ENCODE assay signal across 26 mouse cellular contexts in the genomic region with DNA sequence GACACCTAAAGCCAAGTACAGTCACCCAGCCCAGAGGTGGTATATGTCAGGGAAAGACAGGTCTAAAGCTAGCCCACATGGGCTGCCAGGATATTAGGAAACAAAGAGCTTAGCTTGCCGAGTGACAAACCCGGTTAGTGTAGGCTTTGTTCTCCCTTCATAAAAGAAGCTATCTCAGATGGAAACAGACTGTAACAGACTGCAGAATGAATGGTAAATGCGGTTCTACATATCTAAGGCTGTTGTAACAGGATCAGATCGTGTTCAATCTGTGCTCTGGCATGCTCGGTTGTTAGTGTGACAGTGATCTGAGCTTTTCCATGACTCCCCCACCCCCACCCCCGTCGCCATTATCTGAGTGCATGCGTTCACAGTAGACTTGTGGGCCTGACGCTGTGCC.
DNase-seq lines count a peak whose midpoint lies in the region; ATAC-seq and TF ChIP-seq lines count a peak whose summit lies in the region.
"Had no signal": no experiment of that assay in that cellular context is flagged by ENCODE, and none has a peak within 500 bp of the region (broad histone marks: within the 10 kb centered on the region; RNA-seq: fewer than 3 reads in every experiment).

No protein-coding gene starts in this region.

- H3K27ac ChIP-seq in forebrain, embryonic 15.5 days (replicated peaks) = 0 out of 2 replicates have a peak overlapping the region, but pooled peaks have one; percentile 25
- no peak overlapping the region for H3K27ac ChIP-seq in forebrain, embryonic 11.5 days (ENCODE audit: low read depth, low read length)
- H3K27ac ChIP-seq in layer of hippocampus, adult 2 months = peak overlapping the region; percentile 77
- peak overlapping the region; percentile 63; the same call in 1 of the 2 replicates for H3K27ac ChIP-seq in ES-Bruce4 (ENCODE audit: insufficient read depth, low read length)
- H3K27ac ChIP-seq in intestine, embryonic 15.5 days = no peak overlapping the region
- H3K27ac ChIP-seq: heart, embryonic 15.5 days; hindbrain, embryonic 10.5 days; hindbrain, embryonic 13.5 days had no signal

- 0 out of 2 replicates have a peak, but pooled peaks have one; percentile 19 for ATAC-seq in forebrain, embryonic 15.5 days (replicated peaks)
- no peak for ATAC-seq in forebrain, embryonic 11.5 days (replicated peaks; ENCODE audit: low FRiP score)
- ATAC-seq in intestine, embryonic 15.5 days = no peak
- ATAC-seq: activated CD4-positive, CD25-positive, alpha-beta regulatory T cell, adult 4 months; hindbrain, embryonic 16.5 days; intestine, embryonic 16.5 days had no signal

- no peak for TF ChIP-seq EP300 in ES-Bruce4 (IDR thresholded peaks at IDR 0.05; ENCODE audit: insufficient read depth, low read depth, low read length)

- no peak overlapping the region for H3K4me3 ChIP-seq in forebrain, embryonic 15.5 days
- H3K4me3 ChIP-seq in forebrain, embryonic 11.5 days (ENCODE audit: low read depth, low read length) = no peak overlapping the region
- no peak overlapping the region for H3K4me3 ChIP-seq in layer of hippocampus, adult 2 months
- no peak overlapping the region for H3K4me3 ChIP-seq in ES-Bruce4 (ENCODE audit: low read depth, low read length)
- H3K4me3 ChIP-seq in intestine, embryonic 15.5 days (replicated peaks) = no peak overlapping the region
- H3K4me3 ChIP-seq: heart, embryonic 12.5 days; heart, embryonic 15.5 days; hindbrain, embryonic 10.5 days; hindbrain, embryonic 13.5 days had no signal

- peaks cover 32% of the 10 kb centered on the region for H3K4me1 ChIP-seq in forebrain, embryonic 15.5 days
- peaks cover 6% of the 10 kb centered on the region; the same call in 1 of the 2 replicates for H3K4me1 ChIP-seq in forebrain, embryonic 11.5 days (replicated peaks; ENCODE audit: control insufficient read depth, insufficient read depth, low read length)
- peaks cover 18% of the 10 kb centered on the region for H3K4me1 ChIP-seq in ES-Bruce4 (ENCODE audit: control insufficient read depth, insufficient read depth, low read length)
- H3K4me1 ChIP-seq in intestine, embryonic 15.5 days (replicated peaks) = 0 out of 2 replicates have a peak, but pooled peaks cover 5% of the 10 kb centered on the region
- H3K4me1 ChIP-seq: heart, embryonic 12.5 days; heart, embryonic 15.5 days had no signal

- TF ChIP-seq POLR2A in ES-Bruce4 (IDR thresholded peaks at IDR 0.05; ENCODE audit: insufficient read depth, low read length) = no peak

- 65% methylated on average over 9 of the region's 9 CpGs for WGBS in forebrain, embryonic 15.5 days
- 86% methylated on average over 9 of the region's 9 CpGs for WGBS in forebrain, embryonic 11.5 days
- 83% methylated on average over 9 of the region's 9 CpGs for WGBS in intestine, embryonic 15.5 days

- H3K27me3 ChIP-seq in forebrain, embryonic 15.5 days = peaks cover 33% of the 10 kb centered on the region; the same call in 1 of the 2 replicates
- no peaks in the 10 kb centered on the region; the same call in 1 of the 2 replicates for H3K27me3 ChIP-seq in forebrain, embryonic 11.5 days (ENCODE audit: control insufficient read depth, insufficient read depth, low read length)
- H3K27me3 ChIP-seq in ES-Bruce4 (ENCODE audit: control insufficient read depth, insufficient read depth, low read length, poor library complexity, severe bottlenecking) = no peaks in the 10 kb centered on the region
- H3K27me3 ChIP-seq in intestine, embryonic 15.5 days (replicated peaks) = no peaks in the 10 kb centered on the region; the same call in 1 of the 2 replicates

- no peaks in the 10 kb centered on the region for H3K9me3 ChIP-seq in forebrain, embryonic 15.5 days
- H3K9me3 ChIP-seq in forebrain, embryonic 11.5 days (ENCODE audit: control insufficient read depth, low read length) = no peaks in the 10 kb centered on the region
- H3K9me3 ChIP-seq in ES-Bruce4 (replicated peaks; ENCODE audit: control insufficient read depth, insufficient read depth, low read length, poor library complexity, severe bottlenecking) = no peaks in the 10 kb centered on the region
- H3K9me3 ChIP-seq in intestine, embryonic 15.5 days = no peaks in the 10 kb centered on the region
- H3K9me3 ChIP-seq: heart, embryonic 12.5 days; heart, embryonic 15.5 days; hindbrain, embryonic 10.5 days; hindbrain, embryonic 13.5 days had no signal

- DNase-seq in forebrain, embryonic 11.5 days (ENCODE audit: low spot score) = no peak
- DNase-seq in layer of hippocampus, adult 2 months (ENCODE audit: low spot score in 2 of 2) = peak; percentile 17 to 27
- DNase-seq in layer of hippocampus, postnatal 10 days (ENCODE audit: low spot score in 2 of 2) = no peak
- DNase-seq: adrenal gland, adult 8-10 months; adrenal gland, postnatal 25 days; B cell, adult 2 months; cerebellum, adult 11-12 months; cerebellum, adult 8-10 months; cerebellum, postnatal 10 days; cerebellum, postnatal 36 days; embryo, embryonic 11 days; gastrocnemius, postnatal 25 days; heart, adult 18-20 months; heart, postnatal 10 days; heart, postnatal 36 days; kidney, adult 18-20 months had no signal

- no peak overlapping the region for H3K9ac ChIP-seq in forebrain, embryonic 15.5 days (replicated peaks)
- no peak overlapping the region for H3K9ac ChIP-seq in forebrain, embryonic 11.5 days (ENCODE audit: low read length)
- H3K9ac ChIP-seq in ES-Bruce4 (ENCODE audit: low read depth, poor library complexity, severe bottlenecking) = no peak overlapping the region
- H3K9ac ChIP-seq in intestine, embryonic 15.5 days = no peak overlapping the region
- H3K9ac ChIP-seq: heart, embryonic 12.5 days; heart, embryonic 15.5 days; hindbrain, embryonic 13.5 days had no signal

- H3K4me2 ChIP-seq in forebrain, embryonic 15.5 days (replicated peaks) = no peak overlapping the region
- H3K4me2 ChIP-seq in forebrain, embryonic 11.5 days (ENCODE audit: low read depth, low read length, severe bottlenecking) = no peak overlapping the region
- no peak overlapping the region for H3K4me2 ChIP-seq in intestine, embryonic 15.5 days (replicated peaks)
- H3K4me2 ChIP-seq: heart, embryonic 12.5 days; heart, embryonic 15.5 days; hindbrain, embryonic 13.5 days had no signal

- no peaks in the 10 kb centered on the region for H3K36me3 ChIP-seq in forebrain, embryonic 15.5 days
- no peaks in the 10 kb centered on the region for H3K36me3 ChIP-seq in forebrain, embryonic 11.5 days (ENCODE audit: control insufficient read depth, insufficient read depth, low read length)
- H3K36me3 ChIP-seq in ES-Bruce4 (ENCODE audit: control insufficient read depth, insufficient read depth, low read length, poor library complexity, severe bottlenecking) = no peaks in the 10 kb centered on the region
- H3K36me3 ChIP-seq in intestine, embryonic 15.5 days = no peaks in the 10 kb centered on the region
- H3K36me3 ChIP-seq: heart, embryonic 12.5 days; heart, embryonic 15.5 days; hindbrain, embryonic 10.5 days; hindbrain, embryonic 13.5 days had no signal

- TF ChIP-seq CTCF in layer of hippocampus, adult 2 months (conservative IDR thresholded peaks at IDR 0.05) = no peak
- no peak for TF ChIP-seq CTCF in ES-Bruce4 (IDR thresholded peaks at IDR 0.05; ENCODE audit: low read depth, low read length)

Comparison
In these comparisons a context has a peak if more than half of its experiments do, and no peak if none do; other contexts are left out.
1. H3K27ac ChIP-seq: peak in forebrain, embryonic 15.5 days (single experiment), layer of hippocampus, adult 2 months (single experiment) and ES-Bruce4 (single experiment); none in forebrain, embryonic 11.5 days (single experiment) and intestine, embryonic 15.5 days (single experiment).
2. DNase-seq: peak in layer of hippocampus, adult 2 months (2 of 2); none in forebrain, embryonic 11.5 days (single experiment) and layer of hippocampus, postnatal 10 days (0 of 2).